10 mouse cellular contexts compared by ENCODE assay signal in the genomic region with DNA sequence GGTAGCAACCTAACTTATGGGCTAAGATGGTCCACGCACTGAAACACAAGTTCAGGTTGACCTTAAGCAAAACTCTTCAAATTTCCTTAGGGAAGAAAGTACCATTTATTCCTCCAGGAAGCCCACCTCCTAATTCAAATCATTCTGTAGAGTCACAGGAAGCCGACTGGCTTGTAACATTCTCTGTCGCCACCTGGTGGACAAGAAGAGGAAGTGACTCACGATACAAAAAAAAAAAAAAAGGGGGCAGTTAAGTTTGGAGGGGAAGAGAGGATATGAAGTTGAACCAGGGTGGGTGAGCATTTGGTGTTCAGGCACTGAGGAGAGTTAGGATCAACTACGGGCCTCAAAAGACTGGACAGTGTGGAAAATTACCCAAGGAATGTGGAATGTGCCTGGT. TPM values are rescaled to one million over a fixed set of nuclear protein-coding genes. Genes with fewer than 3 reads are reported as not detected.
DNase-seq lines count a peak whose midpoint lies in the region; ATAC-seq and TF ChIP-seq lines count a peak whose summit lies in the region.
"Had no signal": no experiment of that assay in that cellular context is flagged by ENCODE, and none has a peak within 500 bp of the region (broad histone marks: within the 10 kb centered on the region; RNA-seq: fewer than 3 reads in every experiment).

No protein-coding gene starts in this region.

- no peak overlapping the region for H3K9ac ChIP-seq in lung, postnatal 0 days (replicated peaks; ENCODE audit: low read depth)
- H3K9ac ChIP-seq: stomach, embryonic 15.5 days had no signal

- H3K9me3 ChIP-seq in lung, postnatal 0 days (ENCODE audit: low read length): no peaks in the 10 kb centered on the region
- H3K9me3 ChIP-seq: G1E; stomach, embryonic 15.5 days had no signal

- H3K4me2 ChIP-seq in lung, postnatal 0 days (replicated peaks; ENCODE audit: low read depth, low read length): no peak overlapping the region
- H3K4me2 ChIP-seq: stomach, embryonic 15.5 days had no signal

- no peak overlapping the region for H3K27ac ChIP-seq in lung, postnatal 0 days (ENCODE audit: low read length)
- H3K27ac ChIP-seq: stomach, embryonic 15.5 days had no signal

- WGBS in lung, postnatal 0 days: 10% methylated on average over 5 of the region's 5 CpGs

- H3K27me3 ChIP-seq in lung, postnatal 0 days (replicated peaks; ENCODE audit: insufficient read depth, low read length): no peaks in the 10 kb centered on the region
- H3K27me3 ChIP-seq: stomach, embryonic 15.5 days had no signal

- peak; percentile 79 for TF ChIP-seq CTCF in lung, postnatal 0 days (IDR thresholded peaks at IDR 0.05)

- H3K36me3 ChIP-seq in lung, postnatal 0 days (ENCODE audit: insufficient read depth, low read length): no peaks in the 10 kb centered on the region
- H3K36me3 ChIP-seq: G1E; stomach, embryonic 15.5 days had no signal

- TF ChIP-seq EP300 in lung, postnatal 0 days (IDR thresholded peaks at IDR 0.05): no peak

- DNase-seq in cerebellum, adult 8-10 months: peak; percentile 8
- no peak for DNase-seq in cerebellum, adult 11-12 months
- peak; percentile 3 to 7 for DNase-seq in left cerebral cortex, adult 18-20 months (ENCODE audit: low spot score in 2 of 2)
- DNase-seq in left cerebral cortex, adult 8-10 months (ENCODE audit: low spot score in 2 of 2): no peak
- DNase-seq in ZHBTc4 (ENCODE audit: low read depth, low spot score): peak; percentile 32
- peak; percentile 38 for DNase-seq in lung, postnatal 0 days (ENCODE audit: low spot score)
- no peak for DNase-seq in left cerebral cortex, adult 11 months (ENCODE audit: low spot score)

- no peak for ATAC-seq in lung, postnatal 0 days
- no peak; the same call in 1 of the 2 replicates for ATAC-seq in granulocyte monocyte progenitor cell, adult 5-6 weeks (replicated peaks; ENCODE audit: poor library complexity, severe bottlenecking)

- H3K4me1 ChIP-seq in lung, postnatal 0 days (ENCODE audit: insufficient read depth, low read depth, low read length): no peaks in the 10 kb centered on the region
- H3K4me1 ChIP-seq: stomach, embryonic 15.5 days had no signal

- H3K4me3 ChIP-seq in lung, postnatal 0 days (ENCODE audit: low read depth, low read length): no peak overlapping the region
- H3K4me3 ChIP-seq: stomach, embryonic 15.5 days had no signal

RNA-seq across cellular contexts. Expression of gene Enox2, which starts 18.6 kb away (rescaled TPM):
- 10 to 100 TPM in 1 of 2 experiments, 1 to 10 TPM in 1; 9.6 to 11.6 TPM for total RNA-seq in left cerebral cortex, adult 18-20 months (2021)
- total RNA-seq in left cerebral cortex, adult 8-10 months (2022): 10 to 100 TPM in 3 of 4 experiments, 1 to 10 TPM in 1; 9.5 to 11.6 (median 10.4) TPM
- polyA plus RNA-seq in lung, postnatal 0 days (2015; fragmentation: Nextera tagmentation; extraction: Ambion mirVana): 8.0 and 9.2 TPM in 2 replicates
- 12.1 and 18.8 TPM in 2 replicates for total RNA-seq in granulocyte monocyte progenitor cell, adult 5-6 weeks (2014; fragmentation: Nextera tagmentation)
- 12.8 and 17.8 TPM in 2 replicates for total RNA-seq in granulocyte monocyte progenitor cell, adult 5-6 weeks (2017)

Comparison
In these comparisons a context has a peak if more than half of its experiments do, and no peak if none do; other contexts are left out.
1. DNase-seq: peak in cerebellum, adult 8-10 months (single experiment), left cerebral cortex, adult 18-20 months (2 of 2), ZHBTc4 (single experiment) and lung, postnatal 0 days (single experiment); none in cerebellum, adult 11-12 months (single experiment), left cerebral cortex, adult 8-10 months (0 of 2) and left cerebral cortex, adult 11 months (single experiment).